7 mouse cellular contexts compared by ENCODE assay signal in genomic region chr17:25785281-25785745, GRCm38 (mm10). TPM values are rescaled to one million over a fixed set of nuclear protein-coding genes. Genes with fewer than 3 reads are reported as not detected.
DNase-seq lines count a peak whose midpoint lies in the region; ATAC-seq and TF ChIP-seq lines count a peak whose summit lies in the region.

TSS of gene Haghl (minus strand) at chr17:25785673.

- H3K36me3 ChIP-seq in intestine, postnatal 0 days (ENCODE audit: control insufficient read depth, insufficient read depth): peaks cover 48% of the 10 kb centered on the region; the same call in 1 of the 2 replicates
- peaks cover 60% of the 10 kb centered on the region for H3K36me3 ChIP-seq in midbrain, embryonic 12.5 days
- peaks cover 22% of the 10 kb centered on the region for H3K36me3 ChIP-seq in small intestine, adult 2 months (ENCODE audit: control insufficient read depth, insufficient read depth, low read length)

- intact Hi-C loops in left cerebral cortex, postnatal 4 days (cut with DNase I): no loop called here

- peak within 1 kb of the TSS; percentile 65 for H3K4me3 ChIP-seq in intestine, postnatal 0 days (ENCODE audit: low read depth, low read length)
- H3K4me3 ChIP-seq in midbrain, embryonic 12.5 days: peak within 1 kb of the TSS; percentile 60
- H3K4me3 ChIP-seq in small intestine, adult 2 months (ENCODE audit: low read depth, low read length): peak within 1 kb of the TSS; percentile 67

- H3K9ac ChIP-seq in intestine, postnatal 0 days (ENCODE audit: low read depth, low read length): peak within 1 kb of the TSS; percentile 55
- peak within 1 kb of the TSS; percentile 78 for H3K9ac ChIP-seq in midbrain, embryonic 12.5 days (replicated peaks)

- H3K27ac ChIP-seq in intestine, postnatal 0 days (ENCODE audit: low read depth, low read length): no peak within 1 kb of the TSS; the same call in 1 of the 2 replicates
- peak within 1 kb of the TSS; percentile 85 for H3K27ac ChIP-seq in midbrain, embryonic 12.5 days (replicated peaks)
- H3K27ac ChIP-seq in small intestine, adult 2 months (ENCODE audit: insufficient read depth, low read depth, low read length): no peak within 1 kb of the TSS

- H3K4me2 ChIP-seq in intestine, postnatal 0 days (replicated peaks; ENCODE audit: low read depth): peak within 1 kb of the TSS; percentile 88
- H3K4me2 ChIP-seq in midbrain, embryonic 12.5 days (replicated peaks): peak within 1 kb of the TSS; percentile 68

- no peaks in the 10 kb centered on the region for H3K27me3 ChIP-seq in intestine, postnatal 0 days (replicated peaks; ENCODE audit: control insufficient read depth, insufficient read depth, low read length)
- H3K27me3 ChIP-seq in midbrain, embryonic 12.5 days: no peaks in the 10 kb centered on the region
- H3K27me3 ChIP-seq in small intestine, adult 2 months (ENCODE audit: control insufficient read depth, insufficient read depth, low read length): no peaks in the 10 kb centered on the region

- under 1% methylated on average over 23 of the region's 23 CpGs for WGBS in intestine, postnatal 0 days
- under 1% methylated on average over 23 of the region's 23 CpGs for WGBS in midbrain, embryonic 12.5 days
- WGBS in small intestine, adult 2 months: under 1% methylated on average over 23 of the region's 23 CpGs

- peak; percentile 80 for ATAC-seq in intestine, postnatal 0 days
- ATAC-seq in midbrain, embryonic 12.5 days (ENCODE audit: low FRiP score, low read depth): peak; percentile 80

- peaks cover 6% of the 10 kb centered on the region; the same call in 1 of the 2 replicates for H3K4me1 ChIP-seq in intestine, postnatal 0 days (replicated peaks; ENCODE audit: control insufficient read depth, insufficient read depth, low read length)
- H3K4me1 ChIP-seq in midbrain, embryonic 12.5 days: peaks cover 24% of the 10 kb centered on the region
- H3K4me1 ChIP-seq in small intestine, adult 2 months (ENCODE audit: control insufficient read depth, insufficient read depth, insufficient read length, low read length): peaks cover 3% of the 10 kb centered on the region; the same call in 1 of the 2 replicates

- no peak for TF ChIP-seq POLR2A in small intestine, adult 2 months (IDR thresholded peaks at IDR 0.05; ENCODE audit: low read depth, low read length)

- no peaks in the 10 kb centered on the region for H3K9me3 ChIP-seq in intestine, postnatal 0 days (ENCODE audit: control insufficient read depth)
- H3K9me3 ChIP-seq in midbrain, embryonic 12.5 days: no peaks in the 10 kb centered on the region

- peak; percentile 14; the same call in 1 of the 2 replicates for TF ChIP-seq CTCF in intestine, postnatal 0 days (IDR thresholded peaks at IDR 0.05; ENCODE audit: low read depth)
- no peak for TF ChIP-seq CTCF in small intestine, adult 2 months (IDR thresholded peaks at IDR 0.05; ENCODE audit: extremely low read depth, insufficient read length, insufficient replicate concordance, low read depth, low read length)

- peak; percentile 92 for DNase-seq in adrenal gland, adult 8-10 months
- peak; percentile 97 for DNase-seq in embryo, embryonic 9.5 days (ENCODE audit: extremely low spot score)
- no peak for DNase-seq in gonadal fat pad, adult 2 months (ENCODE audit: low read depth)
- peak; percentile 98 for DNase-seq in left cerebral cortex, postnatal 4 days

RNA-seq across cellular contexts. Expression of gene Haghl, which starts in this region (rescaled TPM):
- total RNA-seq in adrenal gland, adult 8-10 months (2022): 10 to 100 TPM; 21.4 to 67.2 (median 55.9) TPM
- 45.8 and 47.3 TPM in 2 replicates for polyA plus RNA-seq in gonadal fat pad, adult 2 months (2012; rRNA removed)
- 28.2 and 31.4 TPM in 2 replicates for polyA plus RNA-seq in intestine, postnatal 0 days (2015; fragmentation: Nextera tagmentation; extraction: Ambion mirVana)
- total RNA-seq in left cerebral cortex, postnatal 4 days (2021): 10 to 100 TPM; 82.0 to 98.4 TPM
- polyA plus RNA-seq in midbrain, embryonic 12.5 days (2016; fragmentation: Nextera tagmentation; extraction: Ambion mirVana): 114 and 116 TPM in 2 replicates
- 12.7 and 25.0 TPM in 2 replicates for polyA plus RNA-seq in small intestine, adult 2 months (2012; rRNA removed)
